Mouse (Mus musculus) brain, embryonic 14.5 days (tissue): ENCODE measurements around the gene Gda.

ENCODE experiments used
- CTCF ChIP-seq: fragments of 200-500 bp; IDR thresholded peaks from 2 replicates; pipeline ENCODE4 v1.5.1; 2012; ENCODE audit warnings: inconsistent platforms, mild to moderate bottlenecking, moderate library complexity, borderline replicate concordance; ENCODE audit not compliant: insufficient read depth, insufficient read length; ENCODE audit errors: extremely low read depth
- POLR2A ChIP-seq: fragments of 200-500 bp; IDR thresholded peaks from 2 replicates; pipeline ENCODE4 v1.6.1; 2012; ENCODE audit warnings: mild to moderate bottlenecking, inconsistent platforms, borderline replicate concordance; ENCODE audit not compliant: poor library complexity, insufficient read depth, insufficient read length, severe bottlenecking; ENCODE audit errors: extremely low read depth

DNA sequence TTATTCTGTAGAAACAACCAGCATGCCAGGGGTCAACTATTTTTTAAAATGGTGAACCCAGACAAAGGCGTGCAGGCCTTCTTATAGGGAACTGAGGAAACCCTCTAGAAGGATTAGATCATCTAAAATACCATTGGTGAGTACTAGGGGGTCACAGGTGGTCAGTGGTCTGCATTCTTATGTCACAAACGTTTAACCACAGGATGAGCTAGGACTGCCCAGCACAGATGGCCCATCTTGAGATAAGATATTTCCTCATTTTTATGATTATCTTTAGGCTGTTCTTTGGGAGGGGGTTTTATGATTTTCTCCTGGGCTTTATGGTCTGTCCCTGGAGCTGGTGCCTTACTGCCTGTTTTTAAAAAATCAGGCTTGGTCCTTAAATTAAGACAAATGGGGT lies 47.0 kb upstream of the Gda start:
- no peak for TF ChIP-seq POLR2A
- TF ChIP-seq CTCF = no peak
